Mouse (Mus musculus) CH12.LX (cell line): ENCODE measurements around the gene Smok2a. TPM values are rescaled to one million over a fixed set of nuclear protein-coding genes. Genes with fewer than 3 reads are reported as not detected.
"Not testable (repeated sequence)": the region's sequence is repeated elsewhere in the genome, so short reads cannot be mapped to it uniquely, and the experiment has no call there.

Experiments
- DNase-seq: peaks from one replicate; pipeline ENCODE4 v3.0.0-alpha.2; 2013; ENCODE audit errors: extremely low read depth
- H3K27ac ChIP-seq: 2 replicates; pipeline ENCODE4 v1.5.1; 2012; ENCODE audit warnings: low read depth, mild to moderate bottlenecking, control low read depth, moderate library complexity; ENCODE audit not compliant: insufficient read depth
- H3K27me3 ChIP-seq: replicated peaks from 2 replicates; pipeline ENCODE3; 2012; ENCODE audit warnings: inconsistent platforms
- H3K36me3 ChIP-seq, 2 experiments: replicated peaks in 1 of 2; 2 replicates each; pipeline versions ENCODE3 to v1.6.1; 2012; ENCODE audit warnings: inconsistent platforms in 1 of 2, low read length in 1 of 2, mild to moderate bottlenecking in 1 of 2, mixed read lengths in 1 of 2, moderate library complexity in 1 of 2; ENCODE audit not compliant: control insufficient read depth in 1 of 2, insufficient read depth in 1 of 2
- H3K4me1 ChIP-seq, 2 experiments: 2 replicates each; pipeline ENCODE4 v1.6.1; 2012; ENCODE audit warnings: inconsistent platforms in 1 of 2, moderate library complexity in 1 of 2; ENCODE audit not compliant: insufficient read depth in 2 of 2, control insufficient read depth in 1 of 2
- H3K4me2 ChIP-seq: 2 replicates; pipeline ENCODE4 v1.6.1; 2012; ENCODE audit warnings: low read depth, mild to moderate bottlenecking, control low read depth; ENCODE audit not compliant: poor library complexity, insufficient read depth, severe bottlenecking
- H3K4me3 ChIP-seq, 3 experiments: fragments of 150-350 bp in 1 of 3; sonication (generic) in 1 of 3; replicated peaks in 1 of 3; 2 replicates each; pipeline versions ENCODE3 to v1.5.1; 2011 to 2012; ENCODE audit warnings: low read depth in 2 of 3, low read length in 2 of 3, mild to moderate bottlenecking in 2 of 3, moderate library complexity in 2 of 3, control low read depth in 1 of 3, improper control_type of control experiment in 1 of 3, inconsistent platforms in 1 of 3, mixed read lengths in 1 of 3; ENCODE audit not compliant: poor library complexity in 1 of 3
- H3K79me2 ChIP-seq: replicated peaks from 2 replicates; pipeline ENCODE4 v1.6.1; 2012; ENCODE audit warnings: mild to moderate bottlenecking, moderate library complexity; ENCODE audit not compliant: control insufficient read depth, poor library complexity, insufficient read depth, severe bottlenecking; ENCODE audit errors: extremely low read depth
- H3K9ac ChIP-seq: 2 replicates; pipeline ENCODE4 v1.6.1; 2012; ENCODE audit warnings: low read depth, mild to moderate bottlenecking, control low read depth, moderate library complexity; ENCODE audit not compliant: insufficient read depth
- H3K9me3 ChIP-seq: replicated peaks from 2 replicates; pipeline ENCODE3; 2012; ENCODE audit warnings: low read length, inconsistent platforms, mixed read lengths
- CHD2 ChIP-seq: IDR thresholded peaks from 2 replicates; pipeline ENCODE4 v1.6.1; 2011; ENCODE audit warnings: low read length, improper control_type of control experiment
- E2F4 ChIP-seq: IDR thresholded peaks from 2 replicates; pipeline ENCODE4 v1.6.1; 2011; ENCODE audit warnings: low read depth, low read length, improper control_type of control experiment; ENCODE audit not compliant: insufficient replicate concordance
- HCFC1 ChIP-seq: IDR thresholded peaks from 2 replicates; pipeline ENCODE4 v1.6.1; 2012; ENCODE audit warnings: low read depth, mild to moderate bottlenecking, inconsistent platforms, low read length, improper control_type of control experiment
- JUND ChIP-seq: conservative IDR thresholded peaks from 2 replicates; pipeline ENCODE4 v1.6.1; 2011; ENCODE audit warnings: low read depth, low read length, improper control_type of control experiment
- KAT2A ChIP-seq: IDR thresholded peaks from 2 replicates; pipeline ENCODE4 v1.6.1; 2012; ENCODE audit warnings: low read length, improper control_type of control experiment, inconsistent platforms; ENCODE audit not compliant: insufficient replicate concordance
- MAZ ChIP-seq: IDR thresholded peaks from 2 replicates; pipeline ENCODE4 v1.6.1; 2012; ENCODE audit warnings: low read depth, mild to moderate bottlenecking, inconsistent platforms, low read length, improper control_type of control experiment, moderate library complexity
- POLR2A ChIP-seq: IDR thresholded peaks from 2 replicates; pipeline ENCODE4 v1.6.1; 2011; ENCODE audit warnings: low read depth, mild to moderate bottlenecking, improper control_type of control experiment, low read length
- POLR2AphosphoS2 ChIP-seq: IDR thresholded peaks from 2 replicates; pipeline ENCODE4 v1.6.1; 2011; ENCODE audit warnings: low read depth, low read length, improper control_type of control experiment
- RAD21 ChIP-seq: IDR thresholded peaks from 2 replicates; pipeline ENCODE4 v1.6.1; 2011; ENCODE audit warnings: low read depth, mild to moderate bottlenecking, low read length, improper control_type of control experiment, moderate library complexity
- RCOR1 ChIP-seq: conservative IDR thresholded peaks from 2 replicates; pipeline ENCODE4 v1.6.1; 2012; ENCODE audit warnings: low read depth, mild to moderate bottlenecking, inconsistent platforms, low read length, improper control_type of control experiment
- TBP ChIP-seq: conservative IDR thresholded peaks from 2 replicates; pipeline ENCODE4 v1.6.1; 2011; ENCODE audit warnings: low read depth, low read length, improper control_type of control experiment
- TCF12 ChIP-seq: IDR thresholded peaks from 2 replicates; pipeline ENCODE4 v1.6.1; 2014; ENCODE audit warnings: low read depth, mild to moderate bottlenecking, inconsistent platforms, low read length, improper control_type of control experiment
- USF1 ChIP-seq: IDR thresholded peaks from 2 replicates; pipeline ENCODE4 v1.6.1; 2014; ENCODE audit warnings: low read depth, mild to moderate bottlenecking, inconsistent platforms, low read length, improper control_type of control experiment
- USF2 ChIP-seq: conservative IDR thresholded peaks from 2 replicates; pipeline ENCODE4 v1.6.1; 2011; ENCODE audit warnings: low read depth, low read length, improper control_type of control experiment
- ZKSCAN1 ChIP-seq: IDR thresholded peaks from 2 replicates; pipeline ENCODE4 v1.6.1; 2012; ENCODE audit warnings: low read depth, inconsistent platforms, low read length, improper control_type of control experiment, borderline replicate concordance
- ZNF384 ChIP-seq: IDR thresholded peaks from 2 replicates; pipeline ENCODE4 v1.6.1; 2012; ENCODE audit warnings: low read depth, low read length, improper control_type of control experiment, inconsistent platforms
- dilution Hi-C: fragments of 300-500 bp; cut with MboI; formaldehyde crosslinking; loops from 2 replicates; pipeline ENCODE4 v1.14.3; 2020; ENCODE audit warnings: low sequenced_read_pairs; ENCODE audit not compliant: extremely low pct_unique_long_range_greater_than_20kb, extremely low pct_ligation_motif_present
- in situ Hi-C: fragments of 300-500 bp; cut with MboI; formaldehyde crosslinking; loops from 3 replicates; pipeline ENCODE4 v1.14.3; 2019; ENCODE audit warnings: low sequenced_read_pairs, low pct_ligation_motif_present, low pct_unique_long_range_greater_than_20kb, mixed read lengths
- polyA plus RNA-seq: library from polyadenylated mRNA; unstranded; fragments of >175 nt; gene quantifications from 2 replicates; pipeline ENCODE4 v1.2.1, GENCODE M21; 2012; ENCODE audit warnings: low read depth; ENCODE audit not compliant: insufficient read length
- total RNA-seq, 2 experiments: library from RNA; depleted of rRNA; stranded (reverse); fragments of 300-350 nt in 1 of 2; fragments of >200 nt in 1 of 2; gene quantifications; 2 replicates each; pipeline ENCODE4 v1.2.3; 2012 to 2014

Smok2a gene
- total RNA-seq (2012; rRNA removed) (not detected in 2 replicates), total RNA-seq (2014; rRNA removed) (not detected in 2 replicates), polyA plus RNA-seq (not detected in 2 replicates)

DNA sequence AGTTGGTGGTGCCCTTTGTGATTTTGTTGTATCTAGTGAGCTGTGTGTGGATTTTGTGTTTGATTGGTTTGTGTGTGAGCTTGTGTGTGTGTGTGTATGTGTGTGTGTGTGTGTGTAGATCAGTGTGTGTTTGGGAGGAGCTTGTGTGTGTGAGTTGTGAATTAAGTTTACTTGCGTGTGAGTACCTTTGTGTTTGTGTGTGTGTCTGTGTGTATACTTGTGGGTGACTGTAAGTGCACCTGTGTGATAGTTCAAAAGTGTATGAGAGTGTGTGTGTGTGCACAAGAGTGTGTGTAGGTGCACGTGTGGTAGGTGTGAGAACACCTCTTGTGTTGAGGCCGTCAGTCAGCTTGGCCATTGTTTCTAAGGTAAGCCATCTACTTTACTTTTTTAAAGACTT is at the start of gene Smok2a:
Gene Smok2a, plus strand, starts transcription at position 301 of the 400 bp plus-strand sequence.
- no peaks in the 10 kb centered on the region for H3K4me1 ChIP-seq
- TF ChIP-seq POLR2AphosphoS2 (no peak), TBP (no peak), RCOR1 (no peak), ZKSCAN1 (no peak), RAD21 (no peak), MAZ (no peak), CHD2 (no peak), HCFC1 (no peak), USF2 (no peak), JUND (no peak), TCF12 (no peak), ZNF384 (no peak), POLR2A (no peak), USF1 (no peak), E2F4 (no peak), KAT2A (no peak)
- no peaks in the 10 kb centered on the region for H3K36me3 ChIP-seq
- peaks cover 20% of the 10 kb centered on the region for H3K9me3 ChIP-seq
- in situ Hi-C loops (no loop called here), dilution Hi-C loops (no loop called here)
- no peaks in the 10 kb centered on the region for H3K27me3 ChIP-seq
- no peak within 1 kb of the TSS for H3K4me3 ChIP-seq
- H3K4me2 ChIP-seq: no peak within 1 kb of the TSS
- H3K79me2 ChIP-seq: no peaks in the 10 kb centered on the region
- no peak within 1 kb of the TSS for H3K27ac ChIP-seq
- no peak for DNase-seq
- H3K9ac ChIP-seq: no peak within 1 kb of the TSS

DNA sequence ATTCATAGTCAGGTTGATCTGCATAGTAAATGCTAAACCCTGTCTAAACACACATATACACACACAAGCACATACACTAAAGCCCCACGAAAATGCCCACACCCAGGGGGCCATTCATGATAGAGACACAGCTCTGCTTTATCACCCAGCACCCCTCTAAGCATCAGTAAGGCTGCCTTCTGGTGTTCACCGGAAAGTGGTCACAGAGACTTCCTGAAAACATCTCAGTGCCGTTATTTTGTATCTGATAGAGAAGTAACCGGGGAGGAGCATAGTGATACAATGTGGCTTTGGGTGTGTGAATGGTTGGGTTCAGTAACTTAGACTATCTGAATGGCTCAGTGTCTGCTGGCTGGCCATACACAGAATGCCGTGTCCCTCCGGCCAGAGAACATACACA is 47.4 kb upstream of the Smok2a start:
- H3K27ac ChIP-seq, H3K79me2 ChIP-seq, H3K36me3 ChIP-seq, H3K4me2 ChIP-seq, H3K4me1 ChIP-seq, H3K4me3 ChIP-seq, dilution Hi-C loops, H3K27me3 ChIP-seq, in situ Hi-C loops, DNase-seq, H3K9me3 ChIP-seq, H3K9ac ChIP-seq: not testable (repeated sequence)
